ENCODE assay signal across 26 mouse cellular contexts in genomic region chr2:61623996-61624395, GRCm38 (mm10).
"Had no signal": no experiment of that assay in that cellular context is flagged by ENCODE, and none has a peak within 500 bp of the region (broad histone marks: within the 10 kb centered on the region; RNA-seq: fewer than 3 reads in every experiment).

No protein-coding gene starts in this region.

- H3K27ac ChIP-seq: heart, adult 2 months; heart, embryonic 13.5 days; heart, embryonic 15.5 days; hindbrain, embryonic 13.5 days; hindbrain, embryonic 15.5 days; hindbrain, postnatal 0 days; left cerebral cortex, adult 2 months; limb, embryonic 10.5 days; limb, embryonic 12.5 days; liver, embryonic 13.5 days; liver, embryonic 15.5 days had no signal

- H3K4me3 ChIP-seq: heart, adult 2 months; heart, embryonic 13.5 days; heart, embryonic 15.5 days; hindbrain, embryonic 13.5 days; hindbrain, embryonic 15.5 days; left cerebral cortex, adult 2 months; limb, embryonic 10.5 days; limb, embryonic 12.5 days; liver, embryonic 13.5 days; liver, embryonic 15.5 days had no signal

- H3K9ac ChIP-seq: heart, embryonic 13.5 days; heart, embryonic 15.5 days; hindbrain, embryonic 13.5 days; hindbrain, embryonic 15.5 days; limb, embryonic 12.5 days; liver, embryonic 13.5 days; liver, embryonic 15.5 days; liver, postnatal 0 days had no signal

- ATAC-seq: hindbrain, postnatal 0 days; intestine, embryonic 16.5 days; liver, postnatal 0 days had no signal

- DNase-seq: gastrocnemius, postnatal 14 days; gastrocnemius, postnatal 36 days; heart, adult 11 months; heart, adult 2 months; heart, postnatal 14 days; heart, postnatal 36 days; kidney, adult 11 months; kidney, adult 8-10 months; kidney, postnatal 10 days; kidney, postnatal 25 days; kidney, postnatal 4 days; liver; liver, embryonic 13.5 days; liver, postnatal 0 days had no signal

- H3K4me2 ChIP-seq: heart, embryonic 11.5 days; heart, embryonic 13.5 days; heart, embryonic 15.5 days; hindbrain, embryonic 13.5 days; hindbrain, embryonic 15.5 days; limb, embryonic 12.5 days; liver, embryonic 11.5 days; liver, embryonic 13.5 days; liver, embryonic 15.5 days had no signal

- H3K27me3 ChIP-seq: heart, embryonic 13.5 days; heart, embryonic 15.5 days; hindbrain, embryonic 13.5 days; hindbrain, embryonic 15.5 days; limb, embryonic 12.5 days; liver, embryonic 13.5 days; liver, embryonic 15.5 days had no signal

- H3K4me1 ChIP-seq: heart, embryonic 13.5 days; heart, embryonic 15.5 days; hindbrain, embryonic 13.5 days; hindbrain, embryonic 15.5 days; limb, embryonic 10.5 days; limb, embryonic 12.5 days; liver, embryonic 13.5 days; liver, embryonic 15.5 days had no signal

- H3K9me3 ChIP-seq: hindbrain, embryonic 15.5 days; limb, embryonic 10.5 days; limb, embryonic 12.5 days; liver, embryonic 13.5 days; liver, embryonic 15.5 days had no signal
